In genomic region chr4:24484046-24484445, GRCm38 (mm10) we compare ENCODE assay signal across 3 mouse cellular contexts.
DNase-seq lines count a peak whose midpoint lies in the region.

No protein-coding gene starts in this region.

- peak; percentile 54 for DNase-seq in ES-CJ7 (ENCODE audit: low read depth, low spot score)
- peak; percentile 55 for DNase-seq in R1 (ENCODE audit: low read depth, low spot score)
- DNase-seq in ZHBTc4 (ENCODE audit: low read depth, low spot score) = peak; percentile 83
